Mouse (Mus musculus) hindlimb bud, embryonic 11.5 days (tissue): Measurements from ENCODE around the gene Pxylp1.

ENCODE experiments used
- DNase-seq: peaks from one replicate; pipeline ENCODE4 v3.0.0-alpha.2; 2012; ENCODE audit warnings: low read depth, low spot score; ENCODE audit errors: extremely low spot score

The Pxylp1 gene

DNA sequence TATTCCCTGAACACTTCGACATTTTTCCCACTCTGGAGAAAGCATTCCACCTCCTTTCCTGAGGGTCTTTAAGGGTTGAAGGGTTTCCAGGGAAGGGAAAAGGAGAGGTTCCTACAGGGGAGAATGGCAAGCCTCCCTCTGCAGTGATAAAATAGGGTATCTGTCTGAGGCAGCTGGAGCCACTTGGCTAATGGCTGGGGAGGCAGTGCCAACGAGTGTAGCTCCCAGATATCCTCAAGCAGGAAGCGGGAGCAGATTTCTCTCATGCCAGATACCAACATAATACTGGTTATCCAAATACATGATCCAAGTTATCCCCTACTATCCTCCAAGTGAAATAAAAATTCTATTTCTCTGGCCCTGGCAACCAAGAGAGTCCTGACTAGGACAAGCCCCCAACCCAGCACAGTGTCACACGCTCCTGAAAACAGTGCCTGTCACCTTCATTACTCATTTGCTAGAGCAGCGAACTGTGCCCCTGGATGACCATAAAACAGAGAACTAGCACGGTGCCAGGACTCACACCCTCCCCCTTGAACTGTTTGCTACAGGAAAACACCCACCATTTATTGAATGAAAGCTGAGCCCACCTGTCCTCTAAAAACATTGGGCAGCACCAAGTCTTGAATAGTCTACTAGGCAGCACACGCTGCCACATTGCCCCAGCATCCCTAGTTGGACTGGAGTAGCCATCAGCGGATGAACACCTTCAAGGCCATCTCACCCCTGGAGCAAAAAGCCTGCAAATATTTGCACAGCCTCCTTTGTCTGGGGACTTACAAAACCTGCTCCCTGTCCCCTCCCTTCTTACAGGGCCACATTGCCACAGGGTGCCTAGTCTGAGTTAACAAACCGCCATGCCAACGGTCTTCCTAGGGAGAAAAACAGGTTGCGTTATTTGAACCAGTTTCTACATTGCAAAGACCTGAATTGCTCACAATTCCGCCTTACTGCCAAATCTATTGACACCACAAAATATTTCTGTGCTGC is 833 bp downstream of the Pxylp1 start:
- no peak for DNase-seq

DNA sequence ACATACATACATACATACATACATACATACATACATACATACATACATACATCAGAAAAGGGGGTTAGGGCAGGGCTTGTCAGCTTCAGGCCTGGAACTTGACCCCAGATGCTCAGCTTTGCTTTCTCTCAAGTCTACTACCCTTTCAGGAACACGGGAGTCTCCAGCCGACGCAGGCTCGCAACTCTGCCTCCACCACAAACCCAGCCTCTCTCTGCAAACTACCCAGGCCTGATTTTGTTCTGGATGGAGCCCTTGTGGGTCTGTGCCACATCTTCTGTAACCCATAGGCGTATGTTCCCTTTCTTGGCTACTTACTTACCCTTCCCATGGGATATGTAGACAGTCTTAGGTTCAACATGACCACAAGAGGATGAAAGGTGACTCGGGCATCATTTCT is 1.7 kb downstream of the Pxylp1 start:
- no peak for DNase-seq

DNA sequence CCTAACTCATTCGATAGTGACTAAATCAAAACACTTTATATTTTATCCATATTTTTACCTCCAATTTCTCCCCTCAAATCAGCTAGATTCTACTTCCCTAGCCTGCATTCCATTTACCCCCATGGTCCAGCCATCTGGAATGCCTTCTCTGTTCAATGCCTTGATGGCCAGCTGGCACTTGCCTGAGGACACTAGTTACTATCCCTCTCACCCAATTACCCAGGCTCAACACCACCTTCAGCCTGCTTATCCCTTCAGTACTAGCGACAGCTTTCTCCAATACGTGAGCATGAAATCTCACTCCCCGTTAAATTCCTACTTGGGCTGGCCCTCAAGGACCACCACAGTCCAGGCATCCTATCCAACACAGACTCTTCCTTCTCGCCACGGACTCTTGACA is 2.2 kb downstream of the Pxylp1 start:
- DNase-seq, result no peak

DNA sequence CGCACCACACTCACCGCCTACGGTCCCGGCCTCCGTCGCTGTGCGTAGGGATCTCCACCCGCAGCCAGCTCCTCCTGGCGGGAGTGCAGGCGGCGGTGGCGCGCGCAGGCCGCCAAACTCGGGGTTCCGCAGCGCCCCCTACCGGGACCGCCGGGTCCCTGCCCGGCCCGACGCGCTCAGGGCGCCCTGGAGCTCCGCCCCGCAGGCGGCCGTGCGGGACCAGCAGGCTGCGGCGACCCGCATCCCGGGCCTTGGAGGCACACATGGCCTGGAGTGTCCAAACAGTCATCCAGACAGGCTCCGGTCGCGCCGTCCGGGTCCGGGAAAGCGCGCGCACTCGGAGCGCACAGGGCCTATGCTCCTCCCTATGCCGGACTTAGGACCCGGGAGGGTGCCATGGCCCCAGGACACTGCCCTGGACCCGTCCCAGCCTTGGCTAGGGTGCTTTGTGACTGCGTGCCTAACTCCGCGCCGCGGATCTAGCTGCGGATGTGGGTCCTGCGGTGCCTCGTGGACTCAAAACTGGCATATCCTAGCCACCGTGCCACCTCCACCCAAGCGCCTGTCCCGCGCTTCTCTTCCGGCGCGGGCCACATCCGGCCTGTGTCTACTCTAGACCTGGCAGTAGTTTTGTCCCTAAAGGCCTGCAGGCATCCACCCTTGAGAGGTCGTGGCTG is 3.0 kb downstream of the Pxylp1 start:
- DNase-seq, result peak; percentile 39

DNA sequence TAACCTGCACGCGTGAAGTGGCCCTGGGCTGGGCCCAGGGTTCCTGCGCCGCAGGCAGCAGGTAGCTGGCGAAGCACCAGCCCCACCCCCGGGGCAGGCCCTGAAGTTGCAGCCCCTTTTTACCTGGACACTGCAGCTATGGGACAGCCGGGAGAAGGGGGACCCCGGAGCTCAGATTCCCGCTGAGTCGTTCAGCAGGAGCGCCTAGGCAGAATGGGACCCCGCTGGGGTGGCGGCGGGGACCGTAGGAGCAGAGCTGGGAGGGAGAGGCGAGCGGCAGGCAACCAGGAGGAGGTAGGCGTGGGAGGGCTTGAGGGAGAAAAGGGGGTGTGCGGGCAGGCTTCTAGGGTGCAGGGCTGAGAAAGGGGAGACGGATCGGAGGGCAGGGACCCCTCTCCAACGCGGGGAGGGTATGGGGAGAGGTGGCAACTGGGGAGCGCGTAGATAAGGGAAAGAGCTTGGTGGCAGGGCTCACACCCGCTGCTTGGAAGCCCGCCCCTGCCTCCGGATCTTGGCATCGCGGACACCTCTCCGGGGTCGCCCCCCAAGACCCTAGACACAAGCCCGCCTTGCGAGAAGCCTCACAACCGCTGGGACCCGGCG is 3.6 kb downstream of the Pxylp1 start:
- no peak for DNase-seq

DNA sequence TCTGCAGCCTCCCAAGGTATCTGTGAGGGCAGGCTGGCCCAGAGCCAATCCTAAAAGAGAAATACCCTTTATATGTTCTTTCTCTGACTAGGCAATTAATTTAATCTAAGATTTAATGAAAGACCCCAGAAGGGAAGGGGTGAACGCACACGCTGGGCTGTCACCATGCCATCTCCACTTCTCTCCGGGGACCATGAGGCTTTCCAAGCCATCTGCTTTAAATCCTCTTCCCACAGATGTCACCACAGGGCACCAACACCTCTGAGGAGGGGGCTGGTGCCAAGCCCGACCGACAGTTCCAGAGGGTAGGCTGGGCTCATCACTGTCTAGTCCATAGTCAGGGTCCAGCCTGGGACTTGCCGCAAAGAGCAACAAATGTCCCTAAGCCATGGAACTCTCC is 4.5 kb downstream of the Pxylp1 start:
- no peak for DNase-seq

DNA sequence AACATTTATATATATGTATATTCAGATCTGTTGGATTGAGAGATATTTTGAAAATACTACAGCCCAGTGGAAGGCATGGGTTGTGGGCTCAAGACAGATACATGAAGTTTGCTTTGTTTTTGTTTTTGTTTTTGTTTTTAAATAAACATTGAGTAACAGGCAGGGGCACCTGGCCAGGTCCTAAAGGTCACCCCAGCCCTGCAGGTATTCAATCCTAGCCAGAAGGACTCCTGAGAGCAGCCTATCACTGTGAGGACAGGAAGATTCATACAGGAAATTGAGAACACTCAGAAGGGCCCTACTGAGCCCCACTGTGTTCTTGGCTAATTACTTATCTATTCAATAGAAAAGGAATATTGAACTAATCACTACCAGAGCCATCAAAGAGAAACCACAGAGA is 5.0 kb downstream of the Pxylp1 start:
- DNase-seq, result no peak

DNA sequence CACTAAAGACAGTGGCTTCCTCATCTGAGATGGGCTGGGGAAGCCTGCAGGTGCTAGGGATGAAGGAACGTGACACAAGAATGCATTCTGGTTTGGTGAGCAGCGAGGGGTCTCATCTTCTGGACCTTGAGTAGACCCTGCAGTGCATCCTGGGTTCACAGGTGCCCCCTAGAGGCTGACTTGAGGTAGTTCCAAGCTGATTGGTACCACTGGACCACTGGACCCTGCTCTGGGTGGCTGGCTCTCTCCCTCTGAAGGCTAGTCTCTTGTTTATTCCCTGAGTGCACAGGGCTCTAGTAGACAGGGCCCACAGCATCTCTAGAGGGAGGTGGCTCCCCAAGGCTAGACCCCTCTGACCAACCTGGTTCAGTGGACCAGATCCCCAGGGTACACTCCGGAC is 6.7 kb downstream of the Pxylp1 start:
- no peak for DNase-seq

DNA sequence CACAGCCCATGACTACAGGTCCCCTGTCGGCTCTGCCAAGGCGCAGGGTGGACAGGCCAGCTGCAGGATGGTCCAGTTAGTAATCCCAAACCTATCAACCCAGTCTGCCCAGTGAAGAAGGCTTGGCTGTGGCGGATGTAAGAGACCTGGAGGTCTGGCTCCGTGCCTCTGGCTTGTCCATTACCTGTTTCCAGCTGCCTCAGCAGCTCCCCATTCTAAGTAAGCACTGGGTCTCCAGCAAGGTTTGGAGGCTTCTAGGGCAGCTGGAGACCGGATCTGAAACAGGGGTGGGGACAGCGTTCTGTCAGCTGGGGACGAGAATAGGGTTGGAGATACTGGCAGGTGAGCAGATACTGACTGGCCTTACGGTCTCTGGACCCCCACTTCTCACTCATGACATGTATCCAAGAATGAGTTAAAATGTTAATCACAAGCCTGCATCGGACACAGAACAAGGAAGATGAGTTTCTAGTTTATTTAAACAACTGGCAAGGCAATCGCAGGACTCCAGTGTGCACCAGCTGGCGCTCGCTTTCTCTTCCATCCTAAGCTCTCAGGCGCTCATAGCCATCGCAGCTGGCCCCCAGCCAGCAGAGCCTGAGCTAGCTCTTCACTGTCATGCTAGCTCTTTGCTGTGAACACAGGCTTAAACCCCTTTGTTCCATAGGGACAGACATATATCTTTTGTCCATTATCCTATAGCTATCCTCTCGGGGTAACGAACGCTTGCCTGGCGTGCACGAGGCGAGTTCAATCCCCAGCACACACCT is 9.8 kb downstream of the Pxylp1 start:
- no peak for DNase-seq

DNA sequence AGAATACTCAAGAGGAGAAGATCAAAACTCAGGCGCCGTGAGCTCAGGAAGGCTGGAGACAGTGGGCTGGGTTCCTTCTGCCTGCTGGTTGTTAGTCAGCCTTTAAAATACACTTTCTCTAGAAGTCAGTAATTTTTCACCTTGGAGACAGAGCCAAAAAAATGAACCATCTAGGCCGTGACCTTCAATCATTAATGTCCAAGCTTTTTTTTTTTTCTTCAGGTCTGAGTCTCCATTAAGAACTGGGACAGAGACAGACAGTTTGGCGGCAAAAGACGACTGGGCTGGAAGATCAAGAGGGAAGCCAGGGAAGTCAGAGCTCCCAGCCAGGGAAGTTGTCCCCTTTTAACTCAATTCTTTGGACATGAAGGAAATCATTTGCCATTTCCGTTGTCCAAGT is 10.6 kb downstream of the Pxylp1 start:
- DNase-seq, result no peak

DNA sequence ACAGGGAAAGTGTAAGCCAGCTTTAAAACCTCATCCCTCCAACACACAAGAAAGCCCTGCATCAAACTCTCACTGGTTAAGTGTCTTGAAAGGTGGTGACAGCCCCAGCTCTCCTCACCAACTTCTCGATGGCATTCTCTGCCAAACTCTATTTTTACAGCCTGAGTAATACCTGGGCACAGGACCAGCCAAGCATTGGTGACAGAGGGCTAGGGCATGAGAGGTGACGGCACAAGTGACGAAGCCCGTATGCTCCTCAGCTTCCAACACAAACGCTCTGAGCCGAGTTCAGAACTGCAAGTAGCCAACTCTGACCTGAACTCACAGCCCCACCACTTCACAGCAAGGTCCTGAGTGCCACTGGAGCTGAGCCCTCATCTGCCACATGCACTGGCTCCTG is 13.4 kb downstream of the Pxylp1 start:
- DNase-seq, result no peak

DNA sequence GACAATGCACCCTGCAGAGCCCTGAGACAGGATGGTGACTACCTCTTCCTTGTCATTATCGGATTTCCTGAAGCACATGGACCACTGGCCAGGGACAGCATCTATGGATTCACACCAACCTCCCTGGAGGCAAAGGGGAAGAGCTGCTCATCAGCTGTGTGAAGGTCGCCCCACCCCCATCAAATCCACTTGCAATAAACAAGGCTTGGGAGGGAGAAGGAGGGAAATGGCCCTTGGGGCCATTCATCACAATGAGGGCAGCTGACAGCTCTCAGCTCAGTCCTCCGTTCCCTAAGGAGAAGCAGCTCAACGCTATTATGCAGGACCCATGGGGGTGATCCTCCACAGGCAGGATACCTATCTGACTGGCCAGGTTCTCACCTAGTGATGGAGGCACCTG is 14.0 kb downstream of the Pxylp1 start:
- no peak for DNase-seq

DNA sequence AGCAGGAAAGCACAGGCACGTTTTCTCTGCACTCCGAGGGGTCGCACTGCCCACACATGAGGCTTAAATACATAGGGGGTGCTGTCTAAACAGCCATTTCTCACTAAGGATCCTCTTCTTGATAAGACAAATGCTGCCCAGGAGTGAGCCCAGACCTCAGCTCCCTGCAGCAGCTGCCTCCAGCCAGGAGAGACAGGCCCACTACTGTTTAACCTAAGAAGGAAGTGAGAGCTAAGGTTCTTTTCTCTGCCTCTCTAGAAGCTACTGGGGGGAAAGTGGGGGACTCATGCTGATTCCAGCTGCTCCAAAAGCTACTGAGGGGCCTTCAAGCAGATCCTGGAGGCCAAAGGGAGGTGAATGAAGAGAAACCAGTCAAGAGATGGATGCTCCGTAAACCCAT is 16.8 kb downstream of the Pxylp1 start:
- DNase-seq, result no peak

DNA sequence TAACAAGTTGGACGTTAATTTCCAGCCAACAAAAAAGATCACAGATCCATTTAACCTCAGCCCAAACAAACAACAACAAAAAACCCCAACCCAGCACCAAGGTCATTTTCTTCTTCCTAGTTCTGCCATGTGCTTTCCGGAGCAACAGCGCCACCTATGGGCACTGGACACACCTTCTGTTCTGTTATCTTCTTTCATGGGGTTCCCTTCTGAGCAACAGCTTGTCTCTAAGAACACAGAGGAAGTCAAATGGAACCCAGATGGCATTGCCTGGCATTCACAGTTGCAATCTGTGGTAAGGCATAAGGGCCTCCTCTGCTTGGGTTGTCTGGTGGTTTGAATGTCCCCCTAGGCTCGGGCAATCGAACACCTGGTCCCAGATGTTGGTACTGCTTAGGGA is 19.4 kb downstream of the Pxylp1 start:
- no peak for DNase-seq

DNA sequence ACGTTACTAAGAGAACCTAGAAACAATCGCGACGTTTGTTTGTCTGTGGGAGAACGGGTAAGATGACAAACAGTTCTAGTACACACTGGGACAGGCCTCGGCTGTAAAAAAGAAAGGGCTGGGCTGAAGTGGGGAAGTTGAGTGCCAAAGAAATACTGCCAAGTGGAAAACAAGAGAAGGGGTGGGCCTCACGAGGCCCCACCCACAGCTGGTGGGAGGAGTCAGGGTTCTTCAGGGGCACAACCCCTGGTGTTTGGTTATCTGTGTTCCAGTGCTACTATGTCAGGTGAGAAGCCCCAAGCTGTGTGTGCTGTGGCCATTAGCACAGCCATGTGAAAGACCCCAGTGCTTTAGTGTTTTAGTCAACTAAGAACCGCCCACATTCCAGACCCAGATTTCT is 22.4 kb downstream of the Pxylp1 start:
- no peak for DNase-seq

DNA sequence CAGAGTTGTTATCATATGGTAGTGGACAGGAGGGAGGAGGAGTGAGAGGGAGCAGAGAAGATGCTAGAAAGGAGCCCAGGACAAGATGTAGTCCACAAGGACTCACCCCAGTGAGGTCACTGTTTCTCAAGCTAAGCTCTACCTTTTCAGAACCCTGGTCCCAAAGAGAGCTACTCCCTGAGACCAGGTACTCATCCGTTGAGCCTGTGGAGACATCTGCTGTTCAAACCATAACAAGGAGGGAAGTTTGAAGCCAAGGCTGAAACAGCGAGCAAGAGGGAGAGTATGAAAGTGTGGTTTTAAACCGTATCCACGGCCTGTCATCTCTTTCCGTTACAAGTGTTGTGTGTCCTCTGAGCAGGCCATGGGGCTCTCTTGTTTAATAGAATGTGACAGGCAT is 22.9 kb downstream of the Pxylp1 start:
- DNase-seq, result no peak

DNA sequence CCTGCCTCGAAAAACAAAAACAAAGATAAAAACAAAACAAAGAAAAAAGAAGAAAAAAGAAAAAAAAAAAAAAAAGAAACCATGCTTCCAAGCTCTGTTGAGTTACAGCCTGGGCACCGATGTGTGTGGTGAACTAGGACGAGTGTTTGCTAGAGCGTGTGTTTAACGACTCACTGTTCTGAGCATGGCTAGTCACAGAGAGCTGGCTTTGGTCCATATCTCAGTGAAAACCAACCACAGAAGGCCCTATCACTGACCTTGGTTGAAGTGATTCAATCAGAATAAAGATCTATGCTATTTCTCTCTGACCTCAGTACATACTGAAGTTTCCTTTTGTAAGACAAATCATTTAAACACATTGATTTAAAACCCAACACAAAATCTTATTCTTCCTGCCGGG is 23.9 kb downstream of the Pxylp1 start:
- no peak for DNase-seq

DNA sequence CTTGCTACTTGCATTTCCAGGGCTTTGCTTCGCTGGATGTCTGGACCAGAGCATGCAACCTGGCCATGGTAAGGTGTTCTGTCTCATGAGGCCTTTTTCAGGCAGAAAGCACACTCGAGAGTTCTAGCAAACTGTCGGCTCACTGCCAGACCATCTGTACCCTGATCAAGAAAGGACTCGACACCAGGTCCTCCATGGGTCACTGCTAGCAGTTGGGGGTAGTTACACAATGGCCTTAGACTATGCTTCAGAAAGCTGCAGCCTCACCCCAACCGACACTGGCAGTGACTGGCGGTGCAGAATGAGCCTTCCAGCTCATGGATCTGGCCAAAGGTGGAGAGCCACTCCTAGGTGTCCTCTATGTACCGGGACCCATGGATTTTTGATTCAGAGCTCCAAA is 25.3 kb downstream of the Pxylp1 start:
- no peak for DNase-seq

DNA sequence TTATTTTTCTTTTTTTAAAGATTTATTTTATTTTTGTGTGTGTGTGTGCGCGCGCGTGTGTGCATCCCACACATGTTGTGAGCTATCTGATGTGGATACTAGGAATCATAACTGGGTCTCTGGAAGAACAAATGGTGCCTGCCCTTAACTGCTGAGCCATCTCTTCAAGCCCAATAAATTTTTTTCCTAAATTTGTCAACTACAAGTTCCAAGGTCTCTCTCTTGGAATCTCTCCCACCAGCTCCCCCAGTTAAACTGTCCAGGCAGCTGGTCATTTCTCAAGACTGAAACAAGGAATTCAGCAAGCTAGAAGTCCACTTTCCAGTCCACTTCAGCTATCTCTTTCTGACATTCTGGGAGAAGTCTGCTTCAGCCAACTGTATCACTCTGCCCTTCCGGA is 26.3 kb downstream of the Pxylp1 start:
- DNase-seq, result no peak

DNA sequence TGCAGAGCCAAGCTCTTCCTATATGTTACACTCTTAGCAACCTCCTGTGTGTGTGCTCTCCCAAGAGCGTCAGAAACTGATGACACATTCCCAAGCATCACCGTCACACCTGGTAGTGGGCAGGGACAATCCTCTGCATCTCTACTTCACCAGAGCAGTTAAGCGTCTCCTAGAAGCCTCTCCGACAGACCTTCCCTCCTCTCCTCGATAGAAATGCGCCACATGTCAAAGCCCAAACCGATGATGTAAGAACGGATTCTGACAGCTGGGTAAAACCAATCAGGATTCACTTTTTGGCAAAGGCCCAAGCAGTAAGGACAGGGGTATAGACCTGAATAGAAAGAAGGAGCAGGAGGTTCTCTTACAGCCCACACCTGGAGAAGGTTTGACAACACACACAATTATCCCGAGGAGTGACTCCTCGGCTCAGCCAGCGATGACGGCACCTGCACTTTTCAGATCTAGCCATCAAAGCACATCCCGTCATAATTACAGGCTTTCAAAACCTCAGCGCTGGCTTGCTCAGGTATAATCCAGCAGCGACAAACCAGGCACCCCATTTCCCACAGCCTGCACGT is 26.9 kb downstream of the Pxylp1 start:
- no peak for DNase-seq

DNA sequence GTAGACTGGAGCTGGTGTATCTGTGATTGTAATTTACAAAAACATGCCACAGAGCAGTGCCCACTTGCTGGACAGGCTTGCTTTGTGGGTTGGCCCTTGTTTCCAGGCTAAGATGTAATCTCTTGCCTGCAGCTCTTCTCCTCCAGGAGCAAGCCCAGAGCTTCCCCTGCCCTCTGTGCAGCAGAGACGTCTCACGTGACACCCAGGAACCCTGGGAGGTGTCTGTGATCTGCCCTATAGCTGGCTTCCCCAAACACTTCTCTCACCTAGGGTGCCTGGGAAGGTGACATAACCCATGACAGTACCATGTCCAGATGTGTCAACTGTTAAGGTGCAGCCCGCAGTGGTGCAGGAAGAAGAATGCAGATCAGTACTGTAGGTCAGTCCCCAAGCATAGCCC is 28.9 kb downstream of the Pxylp1 start:
- no peak for DNase-seq
